In the genomic region with DNA sequence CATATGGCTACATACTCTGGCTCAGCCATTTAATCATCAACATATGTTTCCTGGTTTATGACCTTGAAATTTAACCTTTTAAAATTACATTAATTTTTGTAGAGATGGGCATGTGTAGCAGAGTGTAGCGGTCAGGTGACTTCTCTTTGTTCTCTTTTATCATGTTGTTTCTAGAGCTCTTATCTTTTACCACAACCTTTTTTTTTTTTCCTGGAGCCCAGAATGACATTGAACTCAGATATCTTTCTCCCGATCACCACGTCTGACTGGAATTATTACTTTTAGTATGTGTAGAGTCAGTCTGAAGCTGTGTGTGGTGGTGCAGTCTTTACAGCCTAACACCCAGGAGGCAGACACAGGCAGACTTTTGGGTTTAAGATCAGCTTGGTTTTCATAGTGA, we compare ENCODE assay signal across 20 mouse cellular contexts. TPM values are rescaled to one million over a fixed set of nuclear protein-coding genes. Genes with fewer than 3 reads are reported as not detected.
DNase-seq lines count a peak whose midpoint lies in the region; ATAC-seq and TF ChIP-seq lines count a peak whose summit lies in the region.
"Had no signal": no experiment of that assay in that cellular context is flagged by ENCODE, and none has a peak within 500 bp of the region (broad histone marks: within the 10 kb centered on the region; RNA-seq: fewer than 3 reads in every experiment).

No protein-coding gene starts in this region.

- H3K9me3 ChIP-seq in heart, embryonic 13.5 days = no peaks in the 10 kb centered on the region
- H3K9me3 ChIP-seq in liver, embryonic 12.5 days (replicated peaks) = no peaks in the 10 kb centered on the region
- H3K9me3 ChIP-seq in liver, embryonic 11.5 days (ENCODE audit: control insufficient read depth, low read length) = no peaks in the 10 kb centered on the region
- H3K9me3 ChIP-seq in MEL (replicated peaks; ENCODE audit: insufficient read depth, low read length) = no peaks in the 10 kb centered on the region
- no peaks in the 10 kb centered on the region for H3K9me3 ChIP-seq in forebrain, postnatal 0 days (ENCODE audit: low read length)
- H3K9me3 ChIP-seq: neural tube, embryonic 12.5 days had no signal

- no peak for ATAC-seq in heart, embryonic 13.5 days (ENCODE audit: extremely low read depth, insufficient number of reproducible peaks, low FRiP score, low TSS enrichment)
- no peak for ATAC-seq in liver, embryonic 12.5 days
- no peak for ATAC-seq in liver, embryonic 11.5 days (replicated peaks; ENCODE audit: low FRiP score)
- ATAC-seq in megakaryocyte-erythroid progenitor cell, adult 5-6 weeks (replicated peaks; ENCODE audit: low FRiP score, low TSS enrichment, poor library complexity, severe bottlenecking) = 0 out of 2 replicates have a peak, but pooled peaks have one; percentile 45
- no peak for ATAC-seq in forebrain, postnatal 0 days
- ATAC-seq: forebrain, embryonic 14.5 days had no signal

- intact Hi-C loops in heart, postnatal 36 days (cut with DNase I) = no loop called here

- H3K79me2 ChIP-seq in MEL (ENCODE audit: control insufficient read depth, insufficient read depth, low read length, poor library complexity) = peaks cover 90% of the 10 kb centered on the region

- H3K4me3 ChIP-seq in heart, embryonic 13.5 days = no peak overlapping the region
- H3K4me3 ChIP-seq in liver, embryonic 12.5 days = no peak overlapping the region
- no peak overlapping the region for H3K4me3 ChIP-seq in liver, embryonic 11.5 days (ENCODE audit: low read depth, low read length)
- H3K4me3 ChIP-seq in MEL (ENCODE audit: control insufficient read depth in 1 of 2, insufficient read depth in 1 of 2, low read depth in 2 of 2, low read length in 2 of 2) = no peak overlapping the region
- H3K4me3 ChIP-seq in forebrain, postnatal 0 days (ENCODE audit: low read depth, low read length) = no peak overlapping the region
- H3K4me3 ChIP-seq: erythroblast, embryonic 14.5 days; left cerebral cortex, adult 2 months; neural tube, embryonic 12.5 days had no signal

- no peak overlapping the region for H3K4me2 ChIP-seq in heart, embryonic 13.5 days
- H3K4me2 ChIP-seq in liver, embryonic 12.5 days = 0 out of 2 replicates have a peak overlapping the region, but pooled peaks have one; percentile 4
- no peak overlapping the region for H3K4me2 ChIP-seq in liver, embryonic 11.5 days
- no peak overlapping the region for H3K4me2 ChIP-seq in forebrain, postnatal 0 days (ENCODE audit: low read depth)
- H3K4me2 ChIP-seq: neural tube, embryonic 12.5 days had no signal

- H3K27ac ChIP-seq in heart, embryonic 13.5 days (replicated peaks) = peak overlapping the region; percentile 20; the same call in 1 of the 2 replicates
- H3K27ac ChIP-seq in liver, embryonic 12.5 days = 0 out of 2 replicates have a peak overlapping the region, but pooled peaks have one; percentile 18
- H3K27ac ChIP-seq in liver, embryonic 11.5 days (ENCODE audit: low read depth, low read length) = no peak overlapping the region
- H3K27ac ChIP-seq in MEL (ENCODE audit: control insufficient read depth, low read depth, low read length) = peak overlapping the region; percentile 58
- H3K27ac ChIP-seq in forebrain, postnatal 0 days (ENCODE audit: low read depth, low read length) = no peak overlapping the region
- H3K27ac ChIP-seq: kidney, postnatal 0 days; left cerebral cortex, adult 2 months; neural tube, embryonic 12.5 days had no signal

- no peak overlapping the region for H3K9ac ChIP-seq in heart, embryonic 13.5 days
- no peak overlapping the region for H3K9ac ChIP-seq in liver, embryonic 12.5 days
- no peak overlapping the region for H3K9ac ChIP-seq in liver, embryonic 11.5 days (ENCODE audit: low read depth, low read length)
- peak overlapping the region; percentile 4; the same call in 1 of the 2 replicates for H3K9ac ChIP-seq in MEL (ENCODE audit: control insufficient read depth, low read depth, low read length, poor library complexity, severe bottlenecking)
- H3K9ac ChIP-seq in forebrain, postnatal 0 days = no peak overlapping the region
- H3K9ac ChIP-seq: neural tube, embryonic 12.5 days had no signal

- peaks cover 72% of the 10 kb centered on the region for H3K4me1 ChIP-seq in heart, embryonic 13.5 days
- H3K4me1 ChIP-seq in liver, embryonic 12.5 days = peaks cover 68% of the 10 kb centered on the region
- peaks cover 24% of the 10 kb centered on the region for H3K4me1 ChIP-seq in liver, embryonic 11.5 days (replicated peaks; ENCODE audit: control insufficient read depth, insufficient read depth, low read length)
- H3K4me1 ChIP-seq in MEL (ENCODE audit: control insufficient read depth in 1 of 2, insufficient read depth in 2 of 2, low read length in 2 of 2) = peaks cover 41 to 45% of the 10 kb centered on the region in 2 experiments
- H3K4me1 ChIP-seq in forebrain, postnatal 0 days (ENCODE audit: insufficient read depth) = peaks cover 11% of the 10 kb centered on the region

- peaks cover 32% of the 10 kb centered on the region for H3K36me3 ChIP-seq in heart, embryonic 13.5 days
- peaks cover 60% of the 10 kb centered on the region for H3K36me3 ChIP-seq in liver, embryonic 12.5 days
- peaks cover 22% of the 10 kb centered on the region; the same call in 1 of the 2 replicates for H3K36me3 ChIP-seq in liver, embryonic 11.5 days (ENCODE audit: control insufficient read depth, insufficient read depth, low read length)
- H3K36me3 ChIP-seq in MEL (ENCODE audit: control insufficient read depth in 1 of 2, insufficient read depth in 2 of 2, low read length in 2 of 2) = peaks cover 33 to 83% of the 10 kb centered on the region in 2 experiments
- peaks cover 11% of the 10 kb centered on the region; the same call in 1 of the 2 replicates for H3K36me3 ChIP-seq in forebrain, postnatal 0 days (ENCODE audit: insufficient read depth)

- peak; percentile 72 to 82 for TF ChIP-seq EP300 in MEL (IDR thresholded peaks at IDR 0.05; ENCODE audit: low read depth in 1 of 2, low read length in 2 of 2)

- no peak for TF ChIP-seq CTCF in MEL (IDR thresholded peaks at IDR 0.05 in 2 of 3, conservative IDR thresholded peaks at IDR 0.05 in 1 of 3; ENCODE audit: control insufficient read depth in 1 of 3, insufficient read depth in 1 of 3, low read depth in 2 of 3, low read length in 3 of 3, poor library complexity in 1 of 3, severe bottlenecking in 1 of 3)
- TF ChIP-seq CTCF in forebrain, postnatal 0 days (IDR thresholded peaks at IDR 0.05; ENCODE audit: low read depth) = no peak

- no peak for DNase-seq in heart, postnatal 36 days
- DNase-seq in liver, embryonic 11.5 days (ENCODE audit: low spot score) = no peak
- DNase-seq in MEL (ENCODE audit: low read depth, low spot score) = peak; percentile 64
- DNase-seq in forebrain, postnatal 0 days = no peak
- no peak for DNase-seq in kidney, postnatal 14 days
- DNase-seq: adrenal gland, adult 2 months; B cell, adult 2 months; cerebellum, postnatal 25 days; heart, adult 18-20 months; lung, postnatal 10 days; right cerebral cortex, postnatal 25 days; thymus, postnatal 25 days had no signal

- TF ChIP-seq RAD21 in MEL (IDR thresholded peaks at IDR 0.05; ENCODE audit: low read depth, low read length) = no peak

- H3K27me3 ChIP-seq in heart, embryonic 13.5 days (replicated peaks) = no peaks in the 10 kb centered on the region
- no peaks in the 10 kb centered on the region for H3K27me3 ChIP-seq in liver, embryonic 12.5 days (replicated peaks)
- H3K27me3 ChIP-seq in liver, embryonic 11.5 days (replicated peaks; ENCODE audit: control insufficient read depth, insufficient read depth, low read length) = no peaks in the 10 kb centered on the region
- H3K27me3 ChIP-seq in MEL (ENCODE audit: control insufficient read depth in 1 of 2, insufficient read depth in 2 of 2, low read length in 2 of 2) = no peaks in the 10 kb centered on the region
- no peaks in the 10 kb centered on the region for H3K27me3 ChIP-seq in forebrain, postnatal 0 days (ENCODE audit: insufficient read depth, low read length)
- H3K27me3 ChIP-seq: neural tube, embryonic 12.5 days had no signal

- WGBS in heart, embryonic 13.5 days = 54% methylated on average over 3 of the region's 3 CpGs
- WGBS in liver, embryonic 12.5 days (ENCODE audit: insufficient replicate concordance) = 34% methylated on average over 3 of the region's 3 CpGs
- 52% methylated on average over 3 of the region's 3 CpGs for WGBS in liver, embryonic 11.5 days
- WGBS in forebrain, postnatal 0 days = 79% methylated on average over 3 of the region's 3 CpGs

- no peak for TF ChIP-seq POLR2A in MEL (IDR thresholded peaks at IDR 0.05; ENCODE audit: control insufficient read depth in 1 of 2, insufficient read depth in 1 of 2, low read depth in 1 of 2, low read length in 2 of 2, poor library complexity in 1 of 2)

TF ChIP-seq in MEL, 35 proteins besides CTCF, POLR2A, EP300 and RAD21 (continues in another document):
- TF ChIP-seq TBP (IDR thresholded peaks at IDR 0.05; ENCODE audit: low read depth, low read length) (no peak), KAT2A (conservative IDR thresholded peaks at IDR 0.05; ENCODE audit: low read depth, low read length) (no peak; the same call in 1 of the 2 replicates)

RNA-seq across cellular contexts. Expression of a gene that starts 8.9 kb away (rescaled TPM):
- polyA plus RNA-seq in heart, embryonic 13.5 days (2015; fragmentation: Nextera tagmentation; extraction: Ambion mirVana) = 681 and 729 TPM in 2 replicates
- 100 to 1,000 TPM; 561 to 563 TPM for total RNA-seq in heart, postnatal 36 days (2021)
- 405 and 415 TPM in 2 replicates for polyA plus RNA-seq in liver, embryonic 12.5 days (2016; fragmentation: Nextera tagmentation; extraction: Ambion mirVana)
- polyA plus RNA-seq in liver, embryonic 11.5 days (2014; fragmentation: Nextera tagmentation; extraction: Ambion mirVana) = 710 and 755 TPM in 2 replicates
- 303 and 356 TPM in 2 replicates for total RNA-seq in MEL (2012; rRNA removed)
- 100 to 1,000 TPM; 755 to 855 TPM for polyA plus RNA-seq in MEL (2012; ENCODE audit: insufficient read depth in 1 of 2, insufficient read length in 2 of 2, low read depth in 1 of 2, low replicate concordance in 2 of 2, missing spikeins in 1 of 2)
- 346 and 395 TPM in 2 replicates for total RNA-seq in megakaryocyte-erythroid progenitor cell, adult 5-6 weeks (2014; fragmentation: Nextera tagmentation)
- 314 and 400 TPM in 2 replicates for total RNA-seq in megakaryocyte-erythroid progenitor cell, adult 5-6 weeks (2017)
- 309 and 330 TPM in 2 replicates for total RNA-seq in forebrain, postnatal 0 days (2014; rRNA removed)
- 1,517 and 1,700 TPM in 2 replicates for polyA plus RNA-seq in forebrain, postnatal 0 days (2015; fragmentation: Nextera tagmentation; extraction: Ambion mirVana)

RNA-seq across cellular contexts. Expression of a gene that starts 54.2 kb away (rescaled TPM):
- polyA plus RNA-seq in heart, embryonic 13.5 days (2015; fragmentation: Nextera tagmentation; extraction: Ambion mirVana) = 0.23 and 0.32 TPM in 2 replicates
- under 1 TPM; 0.46 to 0.61 TPM for total RNA-seq in heart, postnatal 36 days (2021)
- 0.05 and 0.12 TPM in 2 replicates for polyA plus RNA-seq in liver, embryonic 12.5 days (2016; fragmentation: Nextera tagmentation; extraction: Ambion mirVana)
- 0.10 and 0.40 TPM in 2 replicates for polyA plus RNA-seq in liver, embryonic 11.5 days (2014; fragmentation: Nextera tagmentation; extraction: Ambion mirVana)
- not detected in 2 replicates for total RNA-seq in MEL (2012; rRNA removed)
- polyA plus RNA-seq in MEL (2012; ENCODE audit: insufficient read depth in 1 of 2, insufficient read length in 2 of 2, low read depth in 1 of 2, low replicate concordance in 2 of 2, missing spikeins in 1 of 2) = not detected
- total RNA-seq in megakaryocyte-erythroid progenitor cell, adult 5-6 weeks (2014; fragmentation: Nextera tagmentation) = not detected in 2 replicates
- not detected in 2 replicates for total RNA-seq in megakaryocyte-erythroid progenitor cell, adult 5-6 weeks (2017)
- 13.3 and 16.2 TPM in 2 replicates for total RNA-seq in forebrain, postnatal 0 days (2014; rRNA removed)
- 3.5 and 5.3 TPM in 2 replicates for polyA plus RNA-seq in forebrain, postnatal 0 days (2015; fragmentation: Nextera tagmentation; extraction: Ambion mirVana)
- polyA plus RNA-seq: erythroblast, embryonic 14.5 days had no signal

Comparison
In these comparisons a context has a peak if more than half of its experiments do, and no peak if none do; other contexts are left out.
1. H3K27ac ChIP-seq: peak in heart, embryonic 13.5 days (single experiment), liver, embryonic 12.5 days (single experiment) and MEL (single experiment); none in liver, embryonic 11.5 days (single experiment) and forebrain, postnatal 0 days (single experiment).